Mouse (Mus musculus) lung, embryonic 14.5 days (tissue): ENCODE data around the gene Gpr139. TPM values are rescaled to one million over a fixed set of nuclear protein-coding genes. Genes with fewer than 3 reads are reported as not detected.

Experiments used
- ATAC-seq: fragments of 200-750 bp; cut with Nextera tagmentation; 2 replicates; pipeline ENCODE4 v1.8.0; 2017; ENCODE audit warnings: mild to moderate bottlenecking, moderate TSS enrichment, moderate library complexity; ENCODE audit not compliant: insufficient read depth
- DNase-seq: peaks from one replicate; pipeline ENCODE4 v3.0.0-alpha.2; 2015
- H3K27ac ChIP-seq: fragments of 300-500 bp; sonication (generic); 2 replicates; pipeline ENCODE4 v1.5.1; 2014; ENCODE audit warnings: low read depth, mild to moderate bottlenecking, moderate library complexity
- H3K27me3 ChIP-seq: fragments of 300-500 bp; sonication (generic); 2 replicates; pipeline ENCODE4 v1.6.1; 2014; ENCODE audit warnings: low read length, control low read depth; ENCODE audit not compliant: insufficient read depth
- H3K36me3 ChIP-seq: fragments of 300-500 bp; sonication (generic); 2 replicates; pipeline ENCODE4 v1.6.1; 2014; ENCODE audit warnings: control low read depth; ENCODE audit not compliant: insufficient read depth
- H3K4me1 ChIP-seq: fragments of 300-500 bp; sonication (generic); 2 replicates; pipeline ENCODE4 v1.6.1; 2014; ENCODE audit warnings: antibody characterized with exemption, control low read depth; ENCODE audit not compliant: insufficient read depth
- H3K4me2 ChIP-seq: fragments of 300-500 bp; sonication (generic); 2 replicates; pipeline ENCODE4 v1.6.1; 2014; ENCODE audit warnings: mild to moderate bottlenecking
- H3K4me3 ChIP-seq: fragments of 300-500 bp; sonication (generic); 2 replicates; pipeline ENCODE4 v1.5.1; 2014; ENCODE audit warnings: low read depth, low read length
- H3K9ac ChIP-seq: fragments of 300-500 bp; sonication (generic); 2 replicates; pipeline ENCODE4 v1.6.1; 2014
- H3K9me3 ChIP-seq: fragments of 300-500 bp; sonication (generic); 2 replicates; pipeline ENCODE4 v1.6.1; 2016; ENCODE audit warnings: low read depth, low read length, control low read depth
- CTCF ChIP-seq: IDR thresholded peaks from 2 replicates; pipeline ENCODE4 v1.5.1; 2016; ENCODE audit warnings: antibody characterized with exemption, low read depth
- WGBS: fragments of 180-500 bp; shearing (Covaris S2); extraction: QIAGEN DNeasy Blood & Tissue Kit; methylation state at CpG from one replicate; pipeline ENCODE4 v1.1.7; 2014; 5-methylcytosine and 5-hydroxymethylcytosine counted together
- polyA plus RNA-seq: library from polyadenylated mRNA; unstranded; fragments of >200 nt; fragmentation: Nextera tagmentation; extraction: Ambion mirVana; gene quantifications from 2 replicates; pipeline ENCODE4 v1.2.1, GENCODE M21; 2014

Gpr139 gene
- polyA plus RNA-seq, result 0.05 TPM in 1 of 2 replicates, not detected in the other

- Histone ChIP-seq H3K9me3 (no peaks in the 10 kb centered on the region), H3K27ac (no peak within 1 kb of the TSS), H3K36me3 (no peaks in the 10 kb centered on the region), H3K4me1 (0 out of 2 replicates have a peak, but pooled peaks cover 2% of the 10 kb centered on the region), H3K4me3 (peak within 1 kb of the TSS; percentile 33), H3K9ac (no peak within 1 kb of the TSS), H3K27me3 (peaks cover 40% of the 10 kb centered on the region), H3K4me2 (peak within 1 kb of the TSS; percentile 66)
- under 1% methylated on average over 47 of the region's 47 CpGs for WGBS
- DNase-seq, result peak; percentile 18
- ATAC-seq, result peak; percentile 87
- TF ChIP-seq CTCF, result no peak
Measured at GRCm38 (mm10) chr7:119184341-119185143, at the start of gene Gpr139. Gene Gpr139, minus strand, starts transcription at chr7:119184603.

GRCm38 (mm10) chr7:119230971-119231370 is 46.6 kb upstream of the Gpr139 start:
- no peaks in the 10 kb centered on the region for H3K27me3 ChIP-seq
- H3K9me3 ChIP-seq, result no peaks in the 10 kb centered on the region
- DNase-seq (no peak), ATAC-seq (no peak)
- no peak for TF ChIP-seq CTCF
- no peaks in the 10 kb centered on the region for H3K36me3 ChIP-seq
- H3K4me3 ChIP-seq, result no peak overlapping the region
- no peaks in the 10 kb centered on the region for H3K4me1 ChIP-seq
- no peak overlapping the region for H3K4me2 ChIP-seq
- no peak overlapping the region for H3K9ac ChIP-seq
- WGBS, result 56% methylated on average over 3 of the region's 3 CpGs
- no peak overlapping the region for H3K27ac ChIP-seq

- Histone ChIP-seq H3K27me3 (no peaks in the 10 kb centered on the region), H3K9ac (no peak overlapping the region), H3K4me1 (no peaks in the 10 kb centered on the region), H3K9me3 (no peaks in the 10 kb centered on the region), H3K27ac (no peak overlapping the region), H3K36me3 (no peaks in the 10 kb centered on the region), H3K4me3 (no peak overlapping the region), H3K4me2 (no peak overlapping the region)
- TF ChIP-seq CTCF, result no peak
- DNase-seq (no peak), ATAC-seq (no peak)
- WGBS, result 75% methylated on average over 4 of the region's 4 CpGs
Measured at GRCm38 (mm10) chr7:119222706-119223105, 38.3 kb upstream of the Gpr139 start.

GRCm38 (mm10) chr7:119219121-119219520 is 34.7 kb upstream of the Gpr139 start:
- ATAC-seq, result no peak
- Histone ChIP-seq H3K36me3 (no peaks in the 10 kb centered on the region), H3K9me3 (no peaks in the 10 kb centered on the region), H3K27ac (no peak overlapping the region), H3K27me3 (no peaks in the 10 kb centered on the region), H3K4me1 (no peaks in the 10 kb centered on the region), H3K4me3 (no peak overlapping the region), H3K4me2 (no peak overlapping the region), H3K9ac (no peak overlapping the region)
- DNase-seq, result no peak
- TF ChIP-seq CTCF, result no peak
- 84% methylated on average over 2 of the region's 2 CpGs for WGBS

GRCm38 (mm10) chr7:119207251-119207650 is 22.8 kb upstream of the Gpr139 start:
- H3K27me3 ChIP-seq, result no peaks in the 10 kb centered on the region
- no peak overlapping the region for H3K4me3 ChIP-seq
- DNase-seq (no peak), ATAC-seq (no peak)
- H3K9me3 ChIP-seq, result no peaks in the 10 kb centered on the region
- H3K4me1 ChIP-seq, result no peaks in the 10 kb centered on the region
- no peaks in the 10 kb centered on the region for H3K36me3 ChIP-seq
- H3K27ac ChIP-seq, result no peak overlapping the region
- no peak for TF ChIP-seq CTCF
- H3K9ac ChIP-seq, result no peak overlapping the region
- WGBS, result 72% methylated on average over 3 of the region's 3 CpGs
- H3K4me2 ChIP-seq, result no peak overlapping the region

GRCm38 (mm10) chr7:119186374-119186773 is 2.0 kb upstream of the Gpr139 start:
- Histone ChIP-seq H3K27ac (no peak overlapping the region), H3K36me3 (no peaks in the 10 kb centered on the region), H3K9ac (no peak overlapping the region), H3K4me1 (0 out of 2 replicates have a peak, but pooled peaks cover 2% of the 10 kb centered on the region), H3K9me3 (no peaks in the 10 kb centered on the region), H3K4me2 (no peak overlapping the region), H3K4me3 (no peak overlapping the region), H3K27me3 (peaks cover 40% of the 10 kb centered on the region)
- 15% methylated on average over 11 of the region's 11 CpGs for WGBS
- DNase-seq (peak; percentile 51), ATAC-seq (no peak)
- peak; percentile 44 for TF ChIP-seq CTCF

GRCm38 (mm10) chr7:119185181-119185940 is 958 bp upstream of the Gpr139 start:
- no peak for TF ChIP-seq CTCF
- H3K27me3 ChIP-seq, result peaks cover 40% of the 10 kb centered on the region
- no peak overlapping the region for H3K9ac ChIP-seq
- no peaks in the 10 kb centered on the region for H3K9me3 ChIP-seq
- H3K36me3 ChIP-seq, result no peaks in the 10 kb centered on the region
- peak overlapping the region; percentile 33; the same call in 1 of the 2 replicates for H3K4me3 ChIP-seq
- no peak for ATAC-seq
- WGBS, result 5% methylated on average over 23 of the region's 23 CpGs
- no peak overlapping the region for H3K27ac ChIP-seq
- H3K4me1 ChIP-seq, result 0 out of 2 replicates have a peak, but pooled peaks cover 2% of the 10 kb centered on the region
- DNase-seq, result no peak
- peak overlapping the region; percentile 66 for H3K4me2 ChIP-seq
